Mouse (Mus musculus): Measurements from ENCODE around the gene Gm35315. TPM values are rescaled to one million over a fixed set of nuclear protein-coding genes. Genes with fewer than 3 reads are reported as not detected.
"Not testable (repeated sequence)": the region's sequence is repeated elsewhere in the genome, so short reads cannot be mapped to it uniquely, and the experiment has no call there.

Gene Gm35315
- not detected for total RNA-seq (2021)

DNA sequence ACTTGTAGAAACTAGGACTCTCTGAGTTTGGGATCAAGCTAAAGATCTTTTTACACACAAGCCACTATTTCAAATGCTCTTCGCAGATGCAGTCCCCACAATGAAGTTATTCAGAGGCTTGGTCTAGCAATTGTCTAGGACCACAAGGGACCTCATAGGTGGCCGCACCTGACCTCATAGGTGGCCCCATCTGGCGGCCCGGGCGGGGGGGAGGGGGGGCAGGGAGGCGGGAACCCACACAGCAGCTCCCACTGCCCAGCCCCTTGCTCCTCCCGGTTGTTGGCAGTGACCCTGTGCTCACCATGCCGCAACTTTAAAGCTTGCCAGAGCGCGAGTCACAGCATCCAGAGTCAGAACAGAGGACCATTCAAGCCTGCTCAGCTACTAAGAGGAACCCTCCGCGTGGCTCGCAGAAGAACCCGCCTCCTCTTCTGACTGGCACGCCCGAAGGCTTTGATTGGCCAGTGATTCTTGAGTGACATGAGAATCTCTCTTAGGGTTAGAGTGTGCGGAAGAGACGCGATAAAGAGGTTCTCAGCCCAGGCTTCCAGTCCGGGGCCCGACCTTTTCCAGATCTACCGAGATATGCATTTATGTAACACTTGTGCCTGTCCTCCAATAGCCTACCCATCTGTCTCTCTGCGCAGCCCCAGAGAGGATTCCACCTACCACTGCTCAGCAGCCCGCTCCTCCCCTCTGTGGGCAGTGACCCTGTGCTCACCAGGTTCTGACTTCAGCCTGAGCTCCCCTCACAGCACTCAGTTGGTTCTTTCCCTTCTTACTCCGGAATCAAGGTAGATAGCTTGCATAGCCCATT lies at the start of gene Gm35315:
Gene Gm35315 (minus strand): TSS at position 391 of the 817 bp plus-strand sequence.
- DNase-seq, result peak; percentile 83

DNA sequence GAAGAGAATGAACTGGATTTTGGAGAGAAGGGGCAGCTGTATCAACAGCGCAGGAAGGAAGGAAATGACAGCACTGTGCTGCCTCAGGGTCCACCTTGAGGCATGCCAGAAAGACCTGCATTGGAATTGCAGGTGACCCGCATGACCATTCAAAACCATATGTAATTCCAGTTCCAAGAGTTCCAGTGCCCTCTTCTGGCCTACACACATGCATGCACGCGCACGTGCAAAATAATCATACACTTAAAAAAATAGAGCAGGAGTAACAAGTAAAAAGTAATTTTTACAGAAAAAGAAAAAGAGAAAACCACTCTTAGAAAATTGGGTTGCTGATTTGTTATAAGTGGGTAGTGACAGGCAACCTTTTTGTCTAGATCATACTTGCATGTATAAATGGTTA lies 48.8 kb upstream of the Gm35315 start:
- no peak for DNase-seq

DNA sequence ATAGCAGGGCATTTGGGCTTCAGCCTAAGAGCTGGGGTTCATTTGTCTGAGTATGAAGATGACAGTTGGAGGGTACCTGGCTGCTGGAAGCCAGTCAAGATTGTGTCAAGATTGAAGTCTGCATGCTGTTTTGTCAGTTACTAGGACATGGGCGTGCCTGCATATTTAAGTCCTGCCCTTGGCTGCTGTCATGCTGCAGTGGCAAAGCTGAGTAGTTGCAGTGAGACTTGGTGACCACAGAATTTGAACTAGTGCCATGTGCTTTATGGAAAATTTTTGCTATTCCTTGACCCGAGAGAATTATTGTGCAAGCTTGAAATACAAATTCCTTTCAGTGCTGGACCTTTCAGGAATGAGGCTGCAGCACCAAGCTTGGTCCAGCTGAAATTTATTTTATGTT lies 48.1 kb upstream of the Gm35315 start:
- DNase-seq, result peak; percentile 8

DNA sequence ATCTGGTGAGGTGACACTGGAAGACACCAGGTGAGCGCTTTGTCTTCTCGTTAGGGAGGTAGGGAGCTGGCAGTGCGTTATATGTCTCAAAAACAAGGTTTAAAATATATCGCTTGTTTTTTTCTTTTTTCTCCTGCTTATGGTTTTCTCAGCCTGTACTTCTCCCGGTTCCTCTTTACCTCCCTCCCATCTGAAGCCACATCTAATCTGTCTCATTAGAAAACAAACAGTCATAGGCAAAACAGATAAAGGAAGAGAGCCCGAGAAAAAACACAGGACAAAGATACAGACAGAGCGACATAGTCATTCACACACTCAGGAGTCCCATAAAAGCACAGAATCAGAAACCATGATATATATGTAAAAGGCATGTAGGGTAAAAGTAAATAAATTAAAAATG lies 46.2 kb upstream of the Gm35315 start:
- no peak for DNase-seq

DNA sequence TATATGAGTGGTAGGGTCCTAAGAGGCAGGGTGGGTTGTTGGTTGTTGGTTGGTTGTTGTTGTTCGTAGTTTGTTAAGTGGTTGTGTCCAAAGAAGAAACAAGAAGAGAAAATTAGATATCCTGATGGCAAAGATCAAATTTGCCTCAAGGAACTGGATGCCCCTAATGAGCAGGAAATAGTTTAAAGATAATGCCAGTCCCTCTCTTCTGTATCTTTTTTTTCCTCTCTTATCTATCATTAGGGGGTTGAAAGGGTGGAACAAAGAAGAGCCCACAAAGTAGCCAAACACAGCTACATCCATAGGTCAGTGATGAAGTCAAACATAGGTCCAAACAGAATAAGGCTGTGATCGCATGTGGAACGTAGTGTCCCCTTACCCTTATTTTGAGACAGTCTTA lies 45.1 kb upstream of the Gm35315 start:
- no peak for DNase-seq

DNA sequence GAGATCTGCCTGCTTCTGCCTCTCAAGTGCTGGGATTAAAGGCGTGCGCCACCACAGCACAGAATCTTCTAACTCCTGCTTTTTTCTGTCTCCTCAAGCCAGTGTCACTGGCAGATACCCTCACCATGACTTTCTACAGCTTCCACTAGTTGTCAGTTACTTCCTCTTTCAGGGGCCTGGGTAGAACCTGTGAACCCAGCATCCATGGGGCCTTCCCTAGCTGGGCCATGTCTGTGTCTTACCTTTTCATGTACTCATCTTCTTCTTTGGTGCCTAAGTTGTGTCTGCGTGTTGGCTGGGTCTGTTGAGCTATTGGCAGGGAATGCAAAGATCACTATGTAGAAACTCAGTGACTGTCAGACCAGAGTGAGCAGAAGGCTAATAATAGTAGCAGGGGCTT lies 43.6 kb upstream of the Gm35315 start:
- DNase-seq, result no peak

DNA sequence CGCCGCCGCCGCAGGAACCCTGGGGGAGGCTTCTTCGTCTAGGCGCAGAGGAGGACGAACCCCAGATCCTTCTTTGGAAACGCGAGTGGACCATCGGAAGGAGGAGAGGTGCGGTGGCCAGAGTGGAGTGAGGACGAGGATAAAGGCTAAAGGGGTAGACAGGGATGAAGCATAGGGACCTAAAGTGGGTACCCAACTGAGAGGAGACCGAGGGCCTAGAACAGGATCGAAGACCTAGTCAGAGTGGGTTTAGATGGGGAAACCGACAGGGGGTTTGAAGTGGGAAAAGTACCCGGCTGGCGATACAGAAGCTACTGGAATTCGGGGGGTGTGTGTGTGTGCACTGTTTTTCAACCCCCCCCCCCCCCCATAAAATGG lies 41.9 kb upstream of the Gm35315 start:
- DNase-seq, result no peak

DNA sequence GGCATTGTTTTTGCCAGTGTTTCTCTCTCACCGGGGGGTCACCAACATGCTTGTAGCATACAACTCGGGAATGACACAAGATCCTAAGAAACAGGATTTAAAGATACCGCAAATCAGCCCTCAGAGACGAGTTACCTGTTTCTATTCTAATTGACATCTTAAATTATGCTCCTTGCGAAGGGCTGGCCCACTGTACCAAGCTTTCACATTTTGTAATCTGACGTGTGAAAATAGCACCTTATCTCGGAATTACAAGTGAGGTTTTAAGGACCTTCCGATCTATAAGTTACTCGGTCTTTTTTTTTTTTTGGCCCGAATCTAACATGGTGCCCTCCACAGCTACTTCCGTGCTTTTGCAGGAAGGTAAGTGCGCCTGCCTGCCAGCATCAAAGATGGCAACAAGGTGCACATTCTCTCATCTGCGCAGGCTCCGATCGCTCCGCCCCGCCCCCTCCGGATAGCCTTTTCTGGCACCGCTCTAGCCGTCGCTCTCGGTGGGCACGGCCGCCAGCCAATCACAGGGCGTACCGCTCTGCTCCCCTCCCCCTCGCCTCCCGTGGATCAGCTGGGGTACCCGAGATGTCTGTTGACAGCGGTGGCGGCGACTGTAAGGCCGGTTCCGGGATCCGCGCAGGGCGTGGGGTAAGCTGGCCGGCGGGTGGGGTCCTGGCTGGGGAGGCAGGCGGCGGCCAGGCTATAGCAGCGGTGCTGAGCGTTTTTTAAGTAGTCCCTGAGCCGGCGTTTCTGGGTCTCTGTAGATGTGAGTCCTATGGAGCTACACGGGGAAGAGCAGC lies 41.3 kb upstream of the Gm35315 start, which contains the start of gene Chfr:
Gene Chfr (plus strand): TSS at position 550 of the 794 bp plus-strand sequence.
- peak; percentile 99 for DNase-seq

DNA sequence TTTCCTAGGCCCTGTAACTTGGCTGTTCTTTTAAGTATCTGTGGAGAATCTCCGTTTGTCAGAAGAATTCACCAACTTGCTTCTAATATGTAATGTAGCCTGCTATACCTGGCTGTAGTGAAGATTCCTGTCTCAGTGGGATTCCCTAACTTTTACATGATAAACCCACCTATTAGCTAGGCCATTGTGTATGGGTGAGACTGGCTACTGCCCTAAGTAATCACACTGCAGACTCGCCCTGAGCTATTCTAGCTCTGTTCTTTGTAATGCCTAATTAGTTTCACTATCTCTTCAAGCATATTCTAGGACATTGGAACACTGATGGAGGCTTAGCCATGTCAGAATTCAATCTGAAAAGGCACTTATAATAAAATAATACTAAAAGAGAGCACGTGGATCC lies 28.2 kb upstream of the Gm35315 start:
- DNase-seq, result not testable (repeated sequence)

DNA sequence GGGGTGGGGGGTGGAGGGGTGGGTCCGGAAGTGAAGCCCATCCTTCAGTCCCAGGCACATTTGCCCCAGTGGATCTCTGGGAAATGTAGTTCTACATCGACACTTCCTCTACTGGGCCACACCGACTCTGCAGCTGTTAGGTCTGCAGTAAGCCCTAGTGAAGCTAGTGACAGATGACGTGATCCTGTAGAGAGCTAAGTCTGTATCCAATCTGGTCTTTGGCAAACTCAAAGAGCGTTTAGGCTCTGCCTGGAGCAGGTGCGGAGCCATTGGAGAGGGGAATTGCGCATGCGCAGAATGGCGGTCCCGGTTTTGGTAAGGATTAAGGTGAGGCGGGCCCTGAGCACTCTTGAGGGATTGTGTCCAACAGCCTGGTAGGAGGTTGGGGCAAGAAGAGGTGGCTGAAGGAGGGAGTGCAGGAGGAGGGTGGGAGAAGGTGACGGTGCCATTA lies 15.8 kb upstream of the Gm35315 start, which contains the start of gene Zfp605:
Gene Zfp605 (plus strand): TSS at position 102 of the 451 bp plus-strand sequence.
- DNase-seq, result peak; percentile 89

DNA sequence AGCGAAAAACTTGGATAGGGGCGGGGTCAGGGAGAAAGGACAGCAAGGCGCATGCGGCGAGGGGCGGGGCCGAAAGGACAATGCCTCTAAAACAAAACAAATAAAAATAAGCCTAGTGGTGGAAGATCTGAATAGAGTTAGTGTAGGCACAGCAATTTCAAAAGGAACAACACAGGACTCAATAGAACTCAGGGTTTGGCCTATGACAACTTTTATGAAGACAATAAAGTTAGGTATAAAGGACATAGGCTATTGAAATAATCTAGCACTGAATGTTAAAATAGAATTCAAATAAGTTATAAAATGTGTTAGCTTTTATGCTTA lies 14.0 kb upstream of the Gm35315 start:
- DNase-seq, result no peak

DNA sequence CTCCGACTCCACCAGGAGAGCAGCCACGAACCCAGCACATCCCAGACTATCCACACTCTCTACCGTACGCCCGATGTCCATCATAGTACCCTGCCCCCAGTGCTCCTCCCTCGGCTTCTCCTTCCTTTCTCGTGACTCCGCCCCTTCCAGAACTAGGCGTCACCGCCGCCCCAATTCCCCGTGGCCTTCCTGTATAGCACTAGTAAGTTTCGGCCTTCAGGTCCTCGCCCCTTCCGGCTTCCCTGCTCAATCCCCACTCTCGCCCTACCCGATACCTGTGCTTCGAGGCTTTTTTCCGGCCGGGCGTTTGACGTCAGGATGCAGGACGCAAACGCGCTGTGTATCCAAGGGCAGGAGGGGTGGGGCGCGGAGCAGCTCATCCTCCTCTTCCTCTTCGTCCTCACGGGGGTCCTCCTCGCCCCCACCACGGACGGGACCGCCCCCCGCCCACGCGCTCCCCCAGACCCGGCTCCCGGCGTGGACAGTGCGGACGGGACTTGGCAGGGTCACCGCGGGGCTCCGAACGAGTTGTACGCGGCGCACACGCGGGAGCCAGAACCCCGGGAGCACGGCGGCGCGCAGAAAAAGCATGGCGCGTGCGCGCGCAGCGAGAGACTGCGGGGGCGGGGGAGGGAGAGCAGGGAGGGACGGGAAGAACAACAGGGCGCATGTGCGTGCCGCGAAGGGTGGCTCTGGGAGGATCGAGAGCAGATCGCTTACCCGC lies 13.5 kb upstream of the Gm35315 start, which contains the start of gene Gtpbp6:
Gene Gtpbp6 (minus strand): TSS at position 617 of the 724 bp plus-strand sequence.
- peak; percentile 97 for DNase-seq

DNA sequence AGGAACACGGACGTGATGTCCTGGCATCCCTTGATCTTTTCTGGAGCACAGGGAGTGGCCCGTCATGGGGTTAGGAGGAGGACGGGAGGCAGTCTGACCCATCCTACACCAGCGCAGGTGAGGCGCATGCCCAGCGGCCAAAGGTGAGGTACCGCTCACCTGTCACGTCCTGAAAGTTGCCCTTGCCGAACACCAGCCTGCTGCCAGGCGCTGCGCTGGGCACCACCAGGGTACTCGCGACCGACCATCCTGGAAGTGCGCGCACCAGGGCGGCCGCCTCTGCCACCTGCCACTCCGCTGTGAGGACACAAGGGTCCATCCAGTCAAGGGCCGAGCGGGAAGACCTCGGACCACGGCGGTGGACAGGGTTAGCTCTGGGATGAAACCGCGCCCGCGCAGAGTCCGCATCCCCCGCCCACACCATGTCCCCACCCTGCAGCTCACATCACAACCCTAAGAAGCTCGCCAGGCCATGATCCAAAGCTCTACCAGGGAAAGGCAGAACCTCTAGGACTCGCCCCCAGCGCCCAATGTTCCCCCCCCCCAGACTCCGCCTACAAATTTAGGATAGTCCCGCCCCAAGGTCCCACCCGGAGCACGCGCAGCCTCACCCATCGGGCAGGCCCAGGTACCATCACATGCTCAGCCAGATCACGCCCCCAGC lies 12.8 kb upstream of the Gm35315 start:
- no peak for DNase-seq

DNA sequence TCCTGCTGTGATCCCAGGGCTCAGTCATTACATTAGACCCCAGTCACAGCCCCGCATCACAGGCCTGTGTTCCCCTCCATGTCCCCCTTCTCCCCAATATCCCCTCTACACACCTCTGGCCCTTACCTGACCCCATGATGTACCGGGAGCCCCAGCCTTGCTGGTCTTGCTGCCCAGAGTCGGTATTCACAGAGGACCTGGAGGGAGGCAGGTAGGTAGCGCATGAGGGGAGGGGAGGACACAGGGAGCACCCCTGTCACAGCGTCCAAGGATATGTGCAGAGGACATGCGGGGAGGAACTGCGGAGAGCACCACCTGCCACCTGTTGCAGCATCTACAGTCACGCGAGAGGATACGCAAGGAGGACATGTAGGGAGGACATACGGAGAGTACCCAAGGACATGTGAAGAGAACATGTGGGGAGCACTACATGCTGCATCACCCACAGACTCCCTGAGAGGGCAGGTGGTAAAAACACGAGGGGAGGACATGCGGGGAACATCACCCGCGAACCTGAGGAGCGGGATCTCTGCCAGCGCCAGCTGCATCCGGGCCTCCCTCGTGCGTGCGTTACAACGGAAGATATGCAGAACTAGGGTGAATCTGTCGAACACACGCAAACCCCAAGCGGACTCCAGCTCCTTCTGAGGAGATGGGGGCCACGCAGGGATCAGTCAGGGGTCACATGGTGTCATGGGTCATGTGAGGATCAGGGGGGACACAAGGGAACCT lies 12.1 kb upstream of the Gm35315 start:
- DNase-seq, result no peak

DNA sequence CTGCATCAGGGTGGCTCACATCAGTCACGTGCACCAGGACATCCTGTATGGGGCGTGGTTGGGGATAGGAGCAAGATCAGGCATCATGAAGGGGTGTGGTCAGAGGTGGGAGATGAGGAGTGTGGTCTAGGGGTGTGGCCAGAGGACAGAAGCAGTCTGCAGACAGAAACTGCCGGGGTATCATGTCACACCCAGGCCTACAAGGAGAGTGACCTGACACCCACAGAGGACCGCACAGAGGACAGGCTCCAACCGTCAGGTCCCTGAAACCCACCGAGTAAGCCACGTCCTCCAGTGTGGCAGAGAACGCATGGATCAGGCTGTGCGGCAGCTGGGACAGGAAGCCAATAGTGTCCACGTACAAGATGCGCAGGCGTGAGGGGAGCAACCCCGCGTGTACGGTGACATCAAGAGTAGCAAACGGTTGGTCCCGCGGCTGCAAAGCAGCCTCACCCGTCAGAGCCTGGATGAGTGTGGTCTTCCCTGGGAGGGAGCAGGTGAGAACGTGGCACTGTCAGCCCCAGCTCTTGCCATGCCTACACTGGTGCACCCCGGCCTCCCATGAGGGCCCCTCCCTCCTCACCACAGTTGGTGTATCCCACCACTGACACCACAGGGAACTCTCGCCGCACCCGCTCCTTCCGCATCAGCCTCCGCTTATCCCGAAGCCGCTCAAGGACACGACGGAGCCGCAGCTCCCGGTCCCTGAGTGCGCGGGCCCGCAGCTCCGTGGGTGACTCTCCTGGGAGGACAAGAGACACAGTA lies 10.6 kb upstream of the Gm35315 start:
- no peak for DNase-seq

DNA sequence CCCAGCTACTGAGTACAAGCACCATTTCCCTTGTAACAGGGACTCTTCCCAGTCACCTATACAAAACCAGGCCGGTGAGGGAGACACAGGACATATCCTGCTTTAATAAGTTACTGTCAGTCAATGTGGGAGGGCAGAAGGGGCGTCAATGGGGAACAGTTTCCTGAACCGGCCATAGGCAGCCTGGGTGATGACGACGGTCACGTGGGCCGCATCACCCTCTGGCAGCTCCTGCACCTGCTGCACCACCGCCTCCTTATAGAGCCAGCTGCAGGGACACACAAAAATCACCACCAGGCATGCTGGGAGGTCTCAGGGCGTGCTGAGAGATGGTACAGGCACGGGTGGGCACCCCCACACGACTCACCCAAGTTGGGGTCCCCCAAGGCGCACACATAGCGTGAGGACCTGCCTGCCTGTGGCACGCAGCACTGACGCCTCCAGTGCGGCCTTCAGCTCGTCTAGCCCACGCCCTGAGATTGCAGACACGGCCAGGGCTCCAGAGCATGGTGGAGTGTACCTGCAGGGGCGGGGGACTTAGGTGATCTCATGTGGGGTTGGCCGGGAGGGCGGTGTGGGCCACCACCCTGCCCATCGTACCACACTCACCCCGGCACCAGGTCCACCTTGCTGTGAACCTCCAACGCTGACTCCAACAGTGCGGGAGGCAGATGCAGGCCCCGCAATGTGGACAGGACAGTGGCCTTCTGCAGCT lies 9.8 kb upstream of the Gm35315 start:
- DNase-seq, result no peak

DNA sequence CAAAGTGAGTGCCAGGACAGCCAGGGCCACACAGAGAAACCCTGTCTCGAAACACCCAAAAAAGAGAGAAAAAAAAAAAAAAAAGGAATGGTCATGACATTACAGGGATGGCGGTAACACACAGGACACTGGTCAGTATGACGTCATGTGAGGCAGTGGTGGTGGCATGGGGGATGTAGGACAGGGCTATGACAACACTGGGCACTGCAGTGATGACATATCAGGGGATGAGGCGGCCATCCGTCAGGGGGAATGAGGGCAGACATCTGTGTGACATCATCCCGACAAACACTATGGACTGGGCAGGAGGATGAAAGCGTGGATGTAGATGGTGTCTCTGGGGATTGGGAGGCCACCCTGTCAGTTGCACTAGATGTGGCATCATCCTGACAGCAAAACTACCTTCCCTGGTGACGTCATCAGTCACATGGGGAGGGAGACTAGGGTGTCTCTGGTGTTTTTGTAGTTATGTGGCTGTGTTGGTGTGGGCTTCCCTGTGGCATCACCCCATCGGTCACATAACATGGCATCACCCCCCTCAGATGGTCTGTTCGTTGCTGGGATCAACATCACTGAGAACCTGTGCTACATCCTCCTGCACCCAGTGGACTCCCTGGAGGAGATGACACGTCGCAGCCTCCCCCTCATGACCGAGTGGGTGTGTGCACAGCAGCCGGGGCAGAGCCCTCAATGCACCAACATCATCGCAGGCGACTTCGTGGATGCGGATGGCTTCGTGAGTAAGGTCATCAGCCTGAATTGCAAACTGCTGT lies 8.8 kb upstream of the Gm35315 start:
- DNase-seq, result no peak

DNA sequence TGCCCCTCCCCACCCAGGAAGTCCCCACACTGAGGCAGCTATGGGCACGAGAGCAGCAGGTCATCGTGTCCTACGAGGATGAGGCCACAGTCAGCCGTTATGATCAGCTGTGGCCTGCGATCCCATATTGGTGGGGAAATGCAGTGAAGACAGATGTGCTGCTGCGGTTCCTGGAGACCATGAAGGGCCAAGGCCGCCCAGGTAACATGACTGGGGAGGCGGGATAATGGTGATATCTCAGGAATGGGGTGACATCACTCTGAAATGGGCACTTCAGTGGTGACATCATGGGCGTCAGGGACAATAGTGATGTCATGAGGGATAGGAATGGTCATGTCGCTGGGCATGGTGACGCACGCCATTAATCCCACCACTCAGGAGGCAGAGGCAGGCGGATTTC lies 8.2 kb upstream of the Gm35315 start:
- no peak for DNase-seq

DNA sequence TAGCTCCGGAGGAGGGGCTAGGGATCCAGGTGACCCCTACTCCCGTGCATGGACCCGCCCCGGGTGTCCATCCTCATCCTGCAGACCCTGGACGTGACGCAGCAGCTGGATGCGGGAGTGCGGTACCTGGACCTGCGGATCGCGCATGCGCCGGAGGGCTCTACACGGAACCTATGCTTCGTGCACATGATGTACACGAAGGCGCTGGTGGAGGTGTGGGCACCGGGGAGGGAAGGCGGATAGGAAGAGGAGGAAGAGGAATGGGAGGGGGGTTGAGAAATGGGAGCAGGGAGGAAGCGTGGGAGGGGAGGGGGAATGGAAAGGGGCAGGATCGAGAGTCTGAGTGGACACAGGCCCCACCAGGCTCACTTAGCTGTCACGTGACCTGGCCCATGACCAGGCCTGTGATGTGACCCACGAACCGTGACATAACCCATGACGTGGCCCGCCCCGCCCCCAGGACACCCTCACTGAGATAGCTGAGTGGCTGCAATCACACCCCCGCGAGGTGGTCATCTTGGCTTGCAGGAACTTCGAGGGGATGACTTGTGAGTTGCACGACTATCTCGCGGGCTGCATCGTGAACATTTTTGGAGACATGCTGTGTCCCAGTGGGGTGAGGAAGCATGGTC lies 7.6 kb upstream of the Gm35315 start:
- DNase-seq, result peak; percentile 52
